Mouse (Mus musculus) neural tube, embryonic 15.5 days (tissue): ENCODE measurements around the gene Gm9732. TPM values are rescaled to one million over a fixed set of nuclear protein-coding genes. Genes with fewer than 3 reads are reported as not detected.
"Not testable (repeated sequence)": the region's sequence is repeated elsewhere in the genome, so short reads cannot be mapped to it uniquely, and the experiment has no call there.

Experiments used
- ATAC-seq: fragments of 200-750 bp; cut with Nextera tagmentation; 2 replicates; pipeline ENCODE4 v1.8.0; 2017; ENCODE audit warnings: mild to moderate bottlenecking, moderate TSS enrichment, moderate library complexity; ENCODE audit not compliant: low FRiP score
- H3K27ac ChIP-seq: fragments of 300-500 bp; sonication (generic); replicated peaks from 2 replicates; pipeline ENCODE4 v1.5.1; 2015; ENCODE audit warnings: mild to moderate bottlenecking, inconsistent platforms
- H3K27me3 ChIP-seq: fragments of 300-500 bp; sonication (generic); replicated peaks from 2 replicates; pipeline ENCODE4 v1.6.1; 2015; ENCODE audit warnings: inconsistent platforms
- H3K36me3 ChIP-seq: fragments of 300-500 bp; sonication (generic); 2 replicates; pipeline ENCODE4 v1.6.1; 2015; ENCODE audit warnings: inconsistent platforms
- H3K4me1 ChIP-seq: fragments of 300-500 bp; sonication (generic); 2 replicates; pipeline ENCODE4 v1.6.1; 2015; ENCODE audit warnings: inconsistent platforms
- H3K4me2 ChIP-seq: fragments of 300-500 bp; sonication (generic); 2 replicates; pipeline ENCODE4 v1.6.1; 2015; ENCODE audit warnings: inconsistent platforms, mild to moderate bottlenecking, moderate library complexity
- H3K4me3 ChIP-seq: fragments of 300-500 bp; sonication (generic); replicated peaks from 2 replicates; pipeline ENCODE4 v1.5.1; 2015; ENCODE audit warnings: mild to moderate bottlenecking, inconsistent platforms
- H3K9ac ChIP-seq: fragments of 300-500 bp; sonication (generic); replicated peaks from 2 replicates; pipeline ENCODE4 v1.6.1; 2015; ENCODE audit warnings: mild to moderate bottlenecking, inconsistent platforms
- H3K9me3 ChIP-seq: fragments of 300-500 bp; sonication (generic); replicated peaks from 2 replicates; pipeline ENCODE4 v1.6.1; 2016; ENCODE audit warnings: inconsistent platforms
- WGBS: fragments of 180-500 bp; shearing (Covaris S2); methylation state at CpG from one replicate; pipeline ENCODE4 v1.1.7; 2015; ENCODE audit warnings: mixed read lengths; 5-methylcytosine and 5-hydroxymethylcytosine counted together
- polyA plus RNA-seq: library from polyadenylated mRNA; unstranded; fragments of >200 nt; fragmentation: Nextera tagmentation; extraction: Ambion mirVana; gene quantifications from 2 replicates; pipeline ENCODE4 v1.2.1, GENCODE M21; 2015

The Gm9732 gene
- not detected in 2 replicates for polyA plus RNA-seq

GRCm38 (mm10) chr14:43274986-43275511 lies at the start of gene Gm9732:
Gene Gm9732 (plus strand): TSS chr14:43275036.
- 88% methylated on average over 8 of the region's 8 CpGs for WGBS
- not testable (repeated sequence) for H3K4me2 ChIP-seq, ATAC-seq

DNA sequence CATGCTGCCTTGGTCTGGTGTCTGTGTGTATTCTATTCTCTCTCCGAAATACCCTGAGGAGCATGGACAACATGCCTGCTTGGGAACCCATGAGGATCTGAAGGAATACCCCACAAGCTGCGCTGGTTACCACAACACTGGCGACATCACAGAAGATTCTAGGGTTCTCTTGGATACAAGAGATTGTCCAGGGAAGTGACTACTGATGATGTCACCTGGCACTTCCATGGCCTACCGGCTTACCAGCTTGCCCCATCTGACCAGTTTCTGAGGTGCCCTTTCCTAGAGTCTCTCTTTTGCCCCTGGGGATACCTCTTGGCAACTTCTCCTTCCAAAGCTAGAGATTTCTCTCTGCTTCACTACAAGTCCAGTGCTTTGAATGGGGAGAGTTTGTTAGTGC lies 39.6 kb upstream of the Gm9732 start, which contains the start of gene Gm8122:
Gene Gm8122 (minus strand): TSS at position 101 of the 400 bp plus-strand sequence.
- H3K4me3 ChIP-seq, H3K4me2 ChIP-seq, ATAC-seq, H3K9me3 ChIP-seq, H3K27ac ChIP-seq, H3K9ac ChIP-seq, H3K27me3 ChIP-seq, H3K4me1 ChIP-seq, H3K36me3 ChIP-seq: not testable (repeated sequence)
- 89% methylated on average over 3 of the region's 4 CpGs for WGBS

More at GRCm38 (mm10) chr14:43274986-43275511, at the start of gene Gm9732:
- H3K9me3 ChIP-seq, H3K9ac ChIP-seq, H3K27ac ChIP-seq, H3K4me3 ChIP-seq, H3K27me3 ChIP-seq, H3K4me1 ChIP-seq, H3K36me3 ChIP-seq: not testable (repeated sequence)

- H3K27ac ChIP-seq, H3K4me1 ChIP-seq, H3K9me3 ChIP-seq, H3K4me2 ChIP-seq, H3K9ac ChIP-seq, H3K27me3 ChIP-seq, H3K36me3 ChIP-seq, ATAC-seq, H3K4me3 ChIP-seq: not testable (repeated sequence)
These were observed 37.1 kb upstream of the Gm9732 start for GRCm38 (mm10) chr14:43237769-43238168.

DNA sequence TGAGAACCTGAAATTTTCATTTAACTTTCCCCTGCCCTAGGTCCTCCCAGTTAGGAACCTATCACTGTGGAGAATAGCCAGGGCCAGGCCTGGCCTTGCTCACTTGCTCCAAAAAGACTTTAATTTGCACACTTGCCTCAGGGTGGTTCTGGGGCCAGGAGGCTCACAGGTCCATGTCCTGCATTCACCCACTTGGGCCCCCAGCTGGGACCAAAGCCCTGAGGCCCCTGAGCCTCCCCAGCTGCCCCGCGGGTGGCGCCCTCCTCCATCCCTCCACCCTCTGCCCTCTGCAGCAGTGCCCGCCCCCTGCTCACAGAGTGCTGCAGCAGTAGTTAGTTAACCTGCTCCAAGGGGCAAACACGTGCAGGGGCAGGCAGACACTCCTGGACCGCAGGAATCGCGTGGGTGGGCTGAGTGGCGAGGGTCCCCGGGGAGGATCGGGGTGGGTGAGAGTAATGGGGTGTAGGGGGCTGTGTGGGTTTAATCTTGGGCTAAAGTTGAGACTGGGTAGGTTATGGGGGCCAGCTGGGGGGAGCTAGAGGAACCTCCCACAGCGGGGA lies 25.1 kb upstream of the Gm9732 start:
- not testable (repeated sequence) for H3K4me3 ChIP-seq, H3K9me3 ChIP-seq, H3K27me3 ChIP-seq, H3K4me2 ChIP-seq, ATAC-seq, H3K4me1 ChIP-seq, H3K27ac ChIP-seq, H3K36me3 ChIP-seq, H3K9ac ChIP-seq
- WGBS = 23% methylated on average over 10 of the region's 12 CpGs

GRCm38 (mm10) chr14:43250549-43251253 lies 24.1 kb upstream of the Gm9732 start:
- ATAC-seq, H3K9me3 ChIP-seq: not testable (repeated sequence)
- 41% methylated on average over 5 of the region's 6 CpGs for WGBS

DNA sequence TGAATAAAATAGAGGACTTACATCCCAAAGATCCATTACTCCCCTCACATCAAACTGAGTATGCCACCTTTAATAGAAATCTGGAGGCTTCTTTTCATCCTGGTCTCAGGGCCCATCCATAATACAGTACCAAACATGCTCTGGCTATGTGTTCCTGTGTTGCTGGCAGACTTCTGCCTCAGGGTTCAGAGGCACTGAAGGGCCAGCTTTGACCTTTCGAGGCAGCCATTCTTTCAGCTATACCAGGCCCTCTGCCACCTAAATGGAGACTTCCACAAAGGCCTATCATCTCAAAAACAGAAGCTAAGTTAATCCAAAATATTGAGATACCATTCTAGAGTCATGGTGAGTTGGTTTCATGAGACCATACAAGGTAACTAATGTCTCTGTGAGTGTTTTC lies 18.3 kb upstream of the Gm9732 start:
- not testable (repeated sequence) for H3K4me2 ChIP-seq, H3K9me3 ChIP-seq, H3K27me3 ChIP-seq, H3K36me3 ChIP-seq, H3K4me1 ChIP-seq, H3K9ac ChIP-seq, H3K27ac ChIP-seq, ATAC-seq, H3K4me3 ChIP-seq
- WGBS = 74% methylated on average over 1 of the region's 1 CpGs

More at GRCm38 (mm10) chr14:43250549-43251253, 24.1 kb upstream of the Gm9732 start:
- H3K4me2 ChIP-seq, H3K4me3 ChIP-seq, H3K27ac ChIP-seq, H3K36me3 ChIP-seq, H3K9ac ChIP-seq, H3K27me3 ChIP-seq, H3K4me1 ChIP-seq: not testable (repeated sequence)

DNA sequence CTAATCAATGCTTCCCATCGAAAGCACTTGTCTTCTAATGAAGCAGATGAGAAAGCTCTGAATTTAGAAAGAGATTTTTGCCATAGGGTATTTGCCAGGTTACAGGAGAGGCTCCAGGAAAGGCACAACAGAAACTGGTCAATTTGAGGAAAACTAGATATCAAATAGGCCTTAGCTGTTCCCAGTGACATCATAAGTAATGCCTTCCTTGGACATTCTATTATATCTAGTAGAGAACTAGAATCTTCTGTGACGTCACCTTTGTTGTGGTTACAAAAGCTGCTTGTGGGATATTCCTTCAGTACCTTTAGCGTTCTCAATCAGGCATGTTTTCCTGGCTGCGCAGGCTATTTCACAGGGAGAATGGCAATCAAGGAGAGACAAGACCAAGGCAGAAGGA lies 16.5 kb upstream of the Gm9732 start, which contains the start of gene Gm8126:
Gene Gm8126 (plus strand): TSS at position 301 of the 400 bp plus-strand sequence.
- H3K36me3 ChIP-seq, H3K4me3 ChIP-seq, H3K4me2 ChIP-seq, H3K9ac ChIP-seq, H3K9me3 ChIP-seq, H3K27me3 ChIP-seq, ATAC-seq, H3K4me1 ChIP-seq, H3K27ac ChIP-seq: not testable (repeated sequence)
- WGBS = 98% methylated on average over 2 of the region's 4 CpGs

DNA sequence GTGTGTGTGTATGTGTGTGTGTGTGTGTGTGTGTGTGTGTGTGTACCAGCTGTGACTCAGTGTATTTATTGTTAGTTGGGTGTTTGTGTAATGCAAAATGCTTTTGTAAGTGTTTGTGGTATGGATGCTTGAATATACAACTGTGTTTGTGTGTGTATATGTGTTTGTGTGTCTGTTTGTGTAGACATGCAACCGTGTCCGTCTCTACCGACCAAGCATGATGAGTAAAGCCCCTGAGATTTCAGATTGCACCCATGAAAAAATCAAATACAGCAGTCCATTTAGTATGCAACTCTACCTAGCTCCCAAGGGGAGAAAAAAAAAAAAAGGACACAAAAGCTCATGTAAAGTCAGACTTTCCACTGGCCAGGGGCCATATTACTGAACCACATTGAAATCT lies 11.4 kb upstream of the Gm9732 start:
- not testable (repeated sequence) for H3K4me3 ChIP-seq, H3K9me3 ChIP-seq, H3K27ac ChIP-seq, ATAC-seq, H3K4me2 ChIP-seq, H3K9ac ChIP-seq, H3K27me3 ChIP-seq, H3K36me3 ChIP-seq, H3K4me1 ChIP-seq
- 85% methylated on average over 3 of the region's 3 CpGs for WGBS

GRCm38 (mm10) chr14:43268521-43269084 lies 6.2 kb upstream of the Gm9732 start:
- H3K36me3 ChIP-seq, H3K27me3 ChIP-seq, H3K27ac ChIP-seq, H3K4me1 ChIP-seq, ATAC-seq, H3K9me3 ChIP-seq, H3K9ac ChIP-seq, H3K4me2 ChIP-seq, H3K4me3 ChIP-seq: not testable (repeated sequence)
- 64% methylated on average over 2 of the region's 2 CpGs for whole genome bisulfite sequencing

DNA sequence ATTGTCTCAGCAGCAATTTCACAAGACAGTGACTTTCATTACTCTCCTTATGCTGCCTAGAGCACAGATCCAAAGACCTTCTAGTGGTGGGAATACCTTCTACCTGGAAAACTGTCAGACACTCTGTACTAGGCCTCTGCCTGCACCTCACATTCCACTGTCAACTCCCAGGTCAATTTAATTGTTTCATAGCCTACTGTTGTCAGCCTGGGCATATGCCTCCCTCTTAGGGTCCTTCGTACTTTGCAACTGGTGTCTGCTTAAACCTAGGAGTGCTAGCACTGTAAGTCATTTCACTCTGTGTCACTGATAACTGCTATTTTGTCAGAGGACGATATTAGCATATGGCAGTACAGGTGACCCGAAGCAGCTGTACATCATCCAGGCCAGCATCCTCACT lies 5.6 kb upstream of the Gm9732 start:
- not testable (repeated sequence) for H3K27me3 ChIP-seq, ATAC-seq, H3K36me3 ChIP-seq, H3K4me3 ChIP-seq, H3K9me3 ChIP-seq, H3K4me1 ChIP-seq, H3K9ac ChIP-seq, H3K27ac ChIP-seq, H3K4me2 ChIP-seq
- 83% methylated on average over 3 of the region's 3 CpGs for WGBS

- ATAC-seq, H3K9ac ChIP-seq, H3K4me3 ChIP-seq, H3K27ac ChIP-seq, H3K36me3 ChIP-seq, H3K4me1 ChIP-seq, H3K9me3 ChIP-seq, H3K27me3 ChIP-seq, H3K4me2 ChIP-seq: not testable (repeated sequence)
- WGBS = 80% methylated on average over 1 of the region's 1 CpGs
These were observed 1.7 kb upstream of the Gm9732 start for GRCm38 (mm10) chr14:43273161-43273560.

DNA sequence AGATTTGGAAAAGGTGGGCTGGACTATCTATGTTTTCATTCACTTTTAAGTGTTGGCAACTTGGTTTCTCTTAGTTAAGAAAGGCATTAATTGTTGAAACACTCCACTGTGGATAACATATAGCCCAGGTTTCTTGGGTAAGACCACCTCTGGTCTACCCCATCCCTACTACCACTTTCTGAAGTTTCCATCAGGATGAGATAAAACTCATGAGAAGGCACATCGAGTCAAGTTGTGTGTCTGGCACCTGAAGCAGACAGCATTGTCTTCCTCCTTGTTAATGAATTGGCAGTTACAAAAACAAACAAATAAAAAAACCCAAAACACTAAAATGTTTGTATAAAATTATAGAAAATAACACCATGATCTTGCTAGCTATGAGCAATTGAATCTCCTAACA lies 916 bp downstream of the Gm9732 start:
- ATAC-seq, H3K4me1 ChIP-seq, H3K9ac ChIP-seq, H3K9me3 ChIP-seq, H3K4me3 ChIP-seq, H3K36me3 ChIP-seq, H3K27me3 ChIP-seq, H3K4me2 ChIP-seq, H3K27ac ChIP-seq: not testable (repeated sequence)
- 88% methylated on average over 1 of the region's 1 CpGs for WGBS
